Mouse (Mus musculus): ENCODE results near the gene Ell. TPM values are rescaled to one million over a fixed set of nuclear protein-coding genes. Genes with fewer than 3 reads are reported as not detected.

Gene Ell
- total RNA-seq, 2 experiments from 2014 or later, result 12.7 to 19.8 TPM

GRCm38 (mm10) chr8:70535701-70536100, 3.6 kb upstream of the Ell start:
- no peak for DNase-seq

GRCm38 (mm10) chr8:70538024-70538579, 1.2 kb upstream of the Ell start:
- DNase-seq, result no peak

- peak; percentile 100 for DNase-seq
Measured at GRCm38 (mm10) chr8:70538633-70539076, 602 bp upstream of the Ell start.

- no peak for DNase-seq
Measured at GRCm38 (mm10) chr8:70540013-70540506, 803 bp downstream of the Ell start.

GRCm38 (mm10) chr8:70540507-70541071, 1.3 kb downstream of the Ell start:
- DNase-seq, result no peak

- DNase-seq, result no peak
Measured at GRCm38 (mm10) chr8:70541081-70541480, 1.8 kb downstream of the Ell start.

GRCm38 (mm10) chr8:70544200-70544687, 5.0 kb downstream of the Ell start:
- no peak for DNase-seq

GRCm38 (mm10) chr8:70546412-70546811, 7.2 kb downstream of the Ell start:
- no peak for DNase-seq

- DNase-seq, result no peak
Measured at GRCm38 (mm10) chr8:70547762-70548161, 8.5 kb downstream of the Ell start.

- no peak for DNase-seq
Measured at GRCm38 (mm10) chr8:70549412-70550184, 10.3 kb downstream of the Ell start.

GRCm38 (mm10) chr8:70551558-70552161, 12.4 kb downstream of the Ell start:
- DNase-seq, result no peak

GRCm38 (mm10) chr8:70552836-70553235, 13.6 kb downstream of the Ell start:
- no peak for DNase-seq

- DNase-seq, result peak; percentile 57
Measured at GRCm38 (mm10) chr8:70553740-70554139, 14.5 kb downstream of the Ell start.

- no peak for DNase-seq
Measured at GRCm38 (mm10) chr8:70555079-70555747, 16.0 kb downstream of the Ell start.

- no peak for DNase-seq
Measured at GRCm38 (mm10) chr8:70558334-70558733, 19.1 kb downstream of the Ell start.

GRCm38 (mm10) chr8:70558983-70559382, 19.7 kb downstream of the Ell start:
- DNase-seq, result no peak

GRCm38 (mm10) chr8:70560096-70560495, 20.8 kb downstream of the Ell start:
- DNase-seq, result peak; percentile 50

GRCm38 (mm10) chr8:70560564-70560963, 21.3 kb downstream of the Ell start:
- no peak for DNase-seq

GRCm38 (mm10) chr8:70561357-70561756, 22.1 kb downstream of the Ell start:
- no peak for DNase-seq

GRCm38 (mm10) chr8:70561809-70562535, 22.7 kb downstream of the Ell start:
- no peak for DNase-seq

- DNase-seq, result no peak
Measured at GRCm38 (mm10) chr8:70562802-70563201, 23.5 kb downstream of the Ell start.

Data from gastrocnemius, postnatal 10 days (tissue).